Mouse (Mus musculus) cerebellum, postnatal 36 days (tissue): ENCODE measurements around the gene Ppp1r13b.

ENCODE experiments used
- DNase-seq, 2 experiments: peaks; one replicate each; pipeline ENCODE4 v3.0.0; 2021 to 2022; ENCODE audit warnings: mixed read lengths in 2 of 2

The Ppp1r13b gene

DNA sequence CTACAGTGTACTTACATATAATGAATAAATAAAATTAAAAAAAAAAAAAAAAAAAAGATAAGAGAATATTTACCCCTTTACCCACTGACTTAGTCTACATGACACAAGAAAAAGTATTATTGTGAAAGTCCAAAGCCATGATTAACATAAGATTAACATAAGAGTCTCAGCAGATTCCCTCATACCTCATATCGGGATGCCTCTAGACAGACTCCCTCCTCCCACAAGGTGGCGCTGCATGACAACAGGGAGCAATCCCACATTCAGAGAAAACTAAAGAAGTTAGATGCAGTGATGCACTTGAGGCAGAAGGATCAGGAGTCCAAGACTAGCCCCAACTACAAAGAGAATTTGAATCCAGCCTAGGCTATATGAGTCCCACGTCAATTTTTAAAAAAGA lies 29.7 kb downstream of the Ppp1r13b start:
- peak; percentile 85 for DNase-seq

- DNase-seq = no peak
These were observed 32.4 kb downstream of the Ppp1r13b start for GRCm38 (mm10) chr12:111875499-111875898.

DNA sequence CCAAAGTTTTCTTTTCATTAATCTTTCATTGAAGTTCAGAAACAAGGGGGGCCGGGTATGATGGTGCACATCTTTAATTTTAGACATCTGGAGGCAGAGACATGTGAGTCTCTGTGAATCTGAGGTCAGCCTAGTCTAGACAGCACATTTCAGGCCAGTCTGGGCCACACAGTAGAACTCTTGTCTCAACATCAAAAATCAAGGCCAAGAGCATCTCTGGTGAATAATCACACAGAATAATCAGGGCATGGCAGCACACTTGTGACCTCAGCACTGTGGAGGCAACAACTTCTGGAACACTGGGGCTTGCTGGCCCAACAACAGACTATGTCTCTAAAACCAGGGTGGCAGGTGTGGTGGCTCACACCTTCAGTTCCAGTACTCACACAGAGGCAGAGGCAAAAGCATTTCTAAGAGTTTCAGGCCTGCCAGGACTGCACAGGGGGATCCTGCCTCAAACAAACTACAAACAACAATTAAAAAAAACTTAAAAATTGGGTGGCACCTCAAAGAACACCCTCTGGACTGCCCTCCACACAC lies 33.2 kb downstream of the Ppp1r13b start:
- no peak for DNase-seq

GRCm38 (mm10) chr12:111872079-111872478 lies 35.8 kb downstream of the Ppp1r13b start:
- no peak for DNase-seq

- DNase-seq = no peak
These were observed 37.1 kb downstream of the Ppp1r13b start for GRCm38 (mm10) chr12:111870811-111871210.

GRCm38 (mm10) chr12:111869806-111870205 lies 38.1 kb downstream of the Ppp1r13b start:
- no peak for DNase-seq

DNA sequence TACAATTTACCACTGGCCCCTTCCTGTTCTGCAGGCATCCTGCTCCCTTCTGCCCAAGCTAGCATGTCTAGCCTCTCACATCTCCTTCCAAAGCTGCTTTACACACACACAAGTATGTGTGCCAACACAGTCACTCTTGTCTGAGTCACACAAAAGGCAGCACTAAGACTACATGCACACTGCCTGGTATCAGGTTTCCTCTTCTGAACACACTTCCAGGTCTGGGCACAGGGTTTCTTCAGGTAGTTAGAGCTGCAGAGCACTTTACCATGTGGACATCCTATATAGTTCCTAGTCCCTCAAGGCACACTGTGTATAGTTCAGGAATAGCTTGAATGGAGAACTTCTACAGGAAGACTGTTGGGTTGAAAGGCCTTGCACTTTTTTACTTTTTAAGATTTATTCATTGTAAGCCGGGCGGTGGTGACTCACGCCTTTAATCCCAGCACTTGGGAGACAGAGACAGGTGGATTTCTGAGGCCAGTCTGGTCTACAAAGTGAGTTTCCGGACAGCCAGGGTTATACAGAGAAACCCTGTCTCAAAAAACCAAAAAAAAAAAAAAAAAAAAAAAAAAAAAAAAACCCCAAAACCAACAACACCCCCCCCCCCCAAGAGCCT lies 43.6 kb downstream of the Ppp1r13b start:
- no peak for DNase-seq

DNA sequence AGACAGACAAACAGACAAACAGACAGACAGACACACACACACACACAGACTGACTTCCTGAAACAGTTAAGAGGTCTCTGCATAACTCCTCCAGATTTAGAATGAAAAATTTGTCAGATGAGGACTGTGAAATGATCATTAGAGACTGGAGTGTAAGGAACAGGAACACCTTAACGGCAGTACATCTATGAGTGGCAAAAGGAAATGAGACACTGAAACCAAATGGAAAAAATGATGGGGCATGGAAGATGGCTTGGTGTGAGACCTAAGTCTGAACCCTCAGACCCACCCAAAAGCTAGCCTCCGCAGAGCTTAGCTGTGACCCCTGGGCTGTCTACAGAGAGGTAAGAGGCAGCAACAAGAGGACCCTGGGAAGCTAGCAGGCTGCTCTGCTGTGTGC lies 52.5 kb downstream of the Ppp1r13b start:
- DNase-seq = no peak

- DNase-seq = no peak
These were observed 54.4 kb downstream of the Ppp1r13b start for GRCm38 (mm10) chr12:111853546-111853945.

GRCm38 (mm10) chr12:111853011-111853436 lies 54.9 kb downstream of the Ppp1r13b start:
- DNase-seq = no peak

DNA sequence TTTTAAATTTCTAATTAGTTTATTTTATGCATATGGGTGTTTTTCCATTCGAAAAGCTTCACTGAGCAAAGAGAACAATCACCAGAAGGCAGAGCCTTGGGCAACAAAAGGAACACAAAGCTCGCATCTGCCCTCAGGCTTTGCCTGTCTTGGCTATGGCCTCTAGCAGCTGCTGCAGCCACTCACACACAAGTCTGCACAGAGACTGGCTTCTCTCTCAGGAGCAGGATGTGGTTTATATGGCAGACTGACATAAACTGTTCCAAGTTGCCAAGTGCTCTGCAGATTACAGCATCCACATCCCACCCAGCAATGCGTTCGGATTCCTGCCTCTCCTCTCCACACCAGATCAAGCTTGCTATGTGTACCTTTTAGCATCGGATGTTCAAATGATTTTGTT lies 56.2 kb downstream of the Ppp1r13b start:
- DNase-seq = no peak

GRCm38 (mm10) chr12:111851235-111851634 lies 56.7 kb downstream of the Ppp1r13b start:
- DNase-seq = no peak

- peak; percentile 40 to 43 for DNase-seq
These were observed 59.6 kb downstream of the Ppp1r13b start for GRCm38 (mm10) chr12:111848300-111848798.

GRCm38 (mm10) chr12:111846815-111847214 lies 61.1 kb downstream of the Ppp1r13b start:
- DNase-seq = no peak

DNA sequence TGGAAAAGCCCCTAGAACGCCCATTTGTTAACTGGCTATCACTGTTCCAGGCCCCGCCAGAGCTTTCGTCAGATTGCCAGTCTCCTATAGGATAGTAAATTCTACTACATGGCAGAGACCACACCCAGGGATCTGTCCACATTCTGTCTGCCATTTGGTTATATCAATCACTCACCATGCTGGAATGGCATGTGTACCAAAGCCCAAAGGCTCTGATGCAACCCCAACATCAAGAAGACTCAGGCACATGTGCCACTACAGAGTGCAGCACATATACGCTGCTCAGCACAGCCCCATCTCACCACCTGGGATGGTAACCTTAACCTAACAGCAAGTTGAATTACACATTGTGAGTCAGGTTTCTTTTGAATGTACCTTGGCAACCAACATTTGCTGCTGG lies 62.0 kb downstream of the Ppp1r13b start:
- no peak for DNase-seq

DNA sequence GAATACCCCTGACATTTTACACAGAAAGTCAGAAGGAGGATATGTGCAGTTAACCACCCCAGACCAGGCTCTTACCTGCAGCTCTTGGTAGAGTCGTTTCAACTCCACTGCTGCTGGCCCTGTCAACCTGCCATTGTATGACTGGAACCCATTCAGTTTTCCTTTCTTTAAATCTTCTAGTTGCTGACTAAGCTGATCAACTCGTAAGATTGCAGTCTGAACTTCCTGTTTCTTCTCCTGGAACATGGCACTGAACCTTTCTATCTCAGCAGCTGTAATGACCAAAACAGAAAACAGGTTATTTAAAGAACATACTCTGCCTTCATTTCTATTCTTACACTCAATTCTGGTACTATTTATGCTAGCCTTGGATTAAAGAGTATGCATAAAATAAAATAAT lies 64.4 kb downstream of the Ppp1r13b start:
- no peak for DNase-seq

DNA sequence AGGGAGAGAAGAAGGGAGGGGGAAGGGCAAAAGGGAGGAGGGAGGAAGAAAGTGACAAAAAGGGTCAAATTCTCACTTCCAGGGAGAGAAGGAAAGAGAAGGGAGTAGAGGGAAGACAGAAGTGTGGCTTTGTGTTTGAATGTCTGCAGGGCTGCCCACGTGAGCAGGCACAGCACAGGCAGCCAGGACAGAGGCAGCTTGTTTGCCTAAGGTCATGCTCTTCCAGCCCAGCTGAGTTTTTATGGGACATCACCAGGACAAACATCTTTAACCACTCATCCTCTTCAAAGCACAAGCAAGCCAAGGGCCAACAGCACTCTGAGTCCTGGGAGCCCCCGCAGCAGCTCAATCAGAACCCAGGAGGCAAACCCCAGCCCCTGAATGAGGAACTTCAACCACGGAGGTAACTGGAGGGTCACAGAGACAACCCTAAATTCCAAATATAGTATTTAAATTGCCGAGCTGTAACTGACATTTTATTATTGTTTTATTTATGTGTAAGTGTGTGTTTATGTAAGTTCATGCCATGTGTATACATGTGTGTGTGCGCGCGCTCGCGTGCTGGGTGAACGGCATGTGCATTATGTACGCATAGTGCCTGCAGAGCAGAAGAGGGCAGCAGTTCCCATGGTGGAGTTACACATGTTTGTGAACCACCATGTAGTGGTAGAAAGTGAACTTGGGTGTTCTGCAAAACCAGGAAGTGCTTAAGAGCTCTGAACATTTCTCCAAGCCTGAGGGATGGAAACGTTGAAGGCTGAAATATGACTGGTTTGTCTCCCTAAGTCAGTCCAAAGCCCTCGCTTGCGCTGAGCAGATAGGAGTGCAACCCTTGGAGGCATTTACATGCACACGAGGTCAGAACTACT lies 65.1 kb downstream of the Ppp1r13b start:
- DNase-seq = no peak

DNA sequence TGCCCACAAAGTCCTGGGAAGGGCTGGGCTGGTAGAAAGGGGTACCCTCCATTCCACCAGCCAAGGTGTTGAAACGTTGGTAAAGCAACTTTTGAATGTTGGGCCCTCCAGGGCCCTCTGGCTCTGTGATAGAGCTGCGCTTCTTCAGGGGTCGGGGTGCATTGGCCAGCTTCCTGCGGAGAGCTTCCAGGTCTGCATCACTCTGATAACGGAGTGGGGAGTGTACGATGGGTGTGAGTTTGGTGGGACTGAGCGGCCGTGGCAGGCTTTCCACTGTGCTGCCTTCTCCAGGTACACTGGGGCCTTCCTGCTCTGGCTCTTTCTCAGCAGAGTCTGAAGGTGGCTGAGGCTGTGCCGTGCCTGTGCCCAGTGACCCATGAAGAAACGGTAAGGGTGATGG lies 74.5 kb downstream of the Ppp1r13b start:
- no peak for DNase-seq

- DNase-seq = no peak
These were observed 75.3 kb downstream of the Ppp1r13b start for GRCm38 (mm10) chr12:111832643-111833042.

GRCm38 (mm10) chr12:111830375-111830774 lies 77.5 kb downstream of the Ppp1r13b start:
- no peak for DNase-seq

GRCm38 (mm10) chr12:111829954-111830353 lies 78.0 kb downstream of the Ppp1r13b start:
- DNase-seq = peak; percentile 56 to 61

DNA sequence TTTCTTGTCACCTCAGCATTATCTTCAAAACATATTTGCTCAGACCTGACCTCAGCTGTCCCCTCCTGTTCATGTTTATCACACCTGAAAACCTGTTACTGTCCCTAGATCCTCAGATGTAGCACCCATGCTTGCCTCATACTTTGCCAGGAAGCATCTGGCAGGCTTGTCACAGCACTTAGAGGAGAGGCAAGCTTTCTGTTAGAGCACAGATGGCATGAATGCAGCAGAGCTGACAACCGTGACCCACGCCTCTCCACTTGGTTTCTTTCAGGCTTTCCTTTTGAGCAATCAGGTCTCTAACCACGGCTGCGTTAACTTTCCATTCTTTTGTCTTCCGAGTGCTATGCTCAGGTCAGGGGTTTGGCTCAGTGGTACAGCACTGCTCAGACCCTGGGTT lies 78.5 kb downstream of the Ppp1r13b start:
- DNase-seq = no peak

DNA sequence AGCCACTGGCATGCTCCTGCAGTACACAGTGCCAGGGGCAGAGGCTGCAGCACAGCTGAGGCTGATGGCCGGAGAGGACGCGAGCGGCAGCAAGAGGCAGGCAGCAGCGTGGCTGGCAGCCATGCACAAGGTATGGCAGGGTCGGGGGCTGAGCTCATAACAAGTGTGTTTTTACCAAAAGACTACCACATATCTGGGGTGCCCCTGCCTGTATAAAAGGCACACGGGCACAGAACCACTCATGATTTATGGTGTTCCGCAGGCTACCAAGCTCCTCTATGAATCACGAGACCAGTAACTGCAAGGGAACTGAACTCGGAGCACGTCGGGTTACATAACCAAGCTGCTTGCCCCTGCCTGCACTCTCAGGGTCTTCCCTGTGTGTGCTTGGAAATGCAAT lies 80.4 kb downstream of the Ppp1r13b start:
- DNase-seq = no peak

GRCm38 (mm10) chr12:111821931-111822330 lies 86.0 kb downstream of the Ppp1r13b start:
- peak in 1 of 2 experiments; percentile 36 for DNase-seq
